Mouse (Mus musculus): ENCODE results near the gene Med9.

The Med9 gene

DNA sequence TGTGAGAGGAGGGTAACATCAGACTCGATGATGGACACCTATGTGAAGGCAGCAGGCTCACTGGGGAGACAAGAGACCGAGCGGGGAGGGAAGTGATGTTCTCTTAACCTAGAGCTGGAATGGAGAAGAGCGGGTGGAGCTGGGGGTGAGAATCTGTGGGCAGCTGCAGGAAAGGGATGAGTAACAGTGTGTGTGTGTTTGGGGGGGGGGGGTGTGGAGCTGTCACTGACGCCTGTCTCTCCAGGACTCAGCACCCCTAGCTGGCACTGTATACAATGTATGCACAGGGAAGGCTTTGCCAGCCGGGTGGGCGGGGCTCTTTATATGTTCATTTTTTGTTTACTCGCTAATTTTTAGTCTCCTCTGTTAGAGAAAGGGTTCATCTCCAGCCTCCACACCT is 55.8 kb downstream of the Med9 start:
- DNase-seq = no peak

DNA sequence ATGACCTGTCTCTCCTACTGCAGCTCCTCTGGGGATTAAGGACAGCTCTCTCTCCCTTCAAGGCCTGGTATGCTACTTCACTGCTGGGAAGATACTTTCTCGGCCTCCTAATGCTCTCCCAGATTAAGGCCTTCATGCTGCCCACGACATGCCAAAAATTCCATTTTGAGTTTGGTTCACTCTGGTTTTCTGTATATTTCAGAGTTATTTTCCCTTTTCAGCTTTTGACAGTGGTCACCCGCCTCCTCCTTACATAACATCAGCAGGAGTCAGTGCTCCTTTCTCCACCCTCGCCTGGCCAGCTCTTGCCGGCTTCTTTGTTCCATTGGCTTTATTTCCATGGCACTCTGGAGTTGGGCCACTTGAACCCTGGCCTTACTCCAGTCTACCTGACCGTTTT is 56.7 kb downstream of the Med9 start:
- DNase-seq = no peak

DNA sequence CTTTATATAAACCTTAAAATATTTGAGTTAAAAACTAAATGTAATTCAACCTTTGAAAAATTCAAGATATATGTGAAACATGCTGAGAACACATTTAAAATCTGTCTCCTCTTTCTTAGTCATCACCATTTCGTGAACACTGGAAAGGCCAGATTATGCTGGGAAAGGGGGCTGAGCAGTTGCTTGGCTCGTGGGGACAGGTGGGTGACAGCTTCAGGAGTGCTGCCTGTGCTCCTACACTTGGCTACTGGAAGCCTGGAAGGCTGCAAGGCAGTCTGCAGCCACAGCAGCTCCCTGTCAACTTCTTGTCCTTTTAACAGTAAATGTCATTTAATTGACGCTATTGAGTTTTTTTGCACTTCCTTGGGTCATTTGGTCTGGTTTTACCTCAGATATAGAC is 57.9 kb downstream of the Med9 start:
- DNase-seq = no peak

DNA sequence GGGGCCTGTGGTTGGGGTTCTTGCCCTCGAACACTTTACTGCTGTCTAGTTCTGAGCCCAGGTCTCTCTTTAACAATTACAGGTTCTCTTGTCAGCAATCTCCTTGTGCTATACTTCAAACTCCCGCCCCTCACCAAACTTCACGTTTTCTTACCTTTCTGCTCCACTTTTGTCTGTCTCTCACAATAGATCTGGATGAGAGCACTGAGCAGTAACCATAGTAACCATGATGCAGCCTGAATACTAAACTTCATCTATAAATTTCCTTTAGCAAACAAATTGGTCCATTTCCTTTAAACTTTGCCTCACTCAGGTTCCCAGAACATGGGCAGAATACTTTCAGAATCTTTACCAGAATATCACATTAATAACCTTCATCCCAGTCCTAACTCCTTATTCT is 61.4 kb downstream of the Med9 start:
- no peak for DNase-seq

- no peak for DNase-seq
Measured at GRCm38 (mm10) chr11:60011516-60011915, 63.5 kb downstream of the Med9 start.

All from retina, postnatal 1 day (tissue).